Mouse (Mus musculus): ENCODE data around the gene Izumo1. TPM values are rescaled to one million over a fixed set of nuclear protein-coding genes. Genes with fewer than 3 reads are reported as not detected.

Izumo1 gene
- total RNA-seq (2021), result under 1 TPM in 1 of 2 experiments, not detected in 1; 0.38 TPM
- long read RNA-seq, experiment 1, result 0 reads
- long read RNA-seq, experiment 2, result 0 reads

DNA sequence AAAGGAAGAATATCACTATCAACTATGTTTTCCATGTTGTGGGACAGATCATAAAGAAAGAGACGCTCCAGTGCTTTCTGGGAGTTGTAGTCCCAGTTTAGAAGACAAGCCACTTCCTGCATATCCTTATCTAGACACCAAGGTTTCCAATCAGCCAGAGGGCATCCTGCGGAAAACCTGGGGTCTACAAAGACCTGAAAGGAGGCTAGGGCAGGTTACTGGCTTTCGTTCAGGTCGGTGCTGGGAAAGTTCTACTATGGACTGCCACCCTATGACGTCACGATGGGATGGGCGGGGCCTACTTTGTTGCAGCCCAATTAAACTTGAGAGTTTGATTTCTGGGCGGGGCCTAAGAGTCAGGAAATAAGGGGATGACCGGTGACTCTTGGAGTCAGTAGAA is at the start of gene Izumo1:
TSS of gene Izumo1 (plus strand) at position 369 of the 400 bp plus-strand sequence.
- no peak for DNase-seq

DNA sequence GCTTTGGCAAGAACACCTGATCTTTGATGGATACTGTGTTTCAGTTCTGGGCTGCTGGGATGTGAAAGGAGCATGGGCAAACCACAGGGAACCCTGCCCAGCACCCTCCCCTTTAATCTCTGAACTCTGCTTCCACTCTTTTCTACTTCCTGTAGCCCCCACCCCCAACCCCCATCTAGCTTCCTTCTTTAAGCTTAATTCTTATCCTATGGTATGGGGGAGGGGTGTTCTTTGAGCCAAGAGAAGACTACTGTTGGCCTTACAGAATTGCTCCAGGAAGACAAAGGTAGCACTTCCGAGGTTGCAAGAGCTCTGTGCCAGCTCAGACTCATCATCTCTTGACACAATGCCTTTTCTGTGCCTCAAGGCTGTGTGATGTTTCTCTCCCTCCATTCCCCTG is 49.6 kb upstream of the Izumo1 start:
- DNase-seq, result no peak

DNA sequence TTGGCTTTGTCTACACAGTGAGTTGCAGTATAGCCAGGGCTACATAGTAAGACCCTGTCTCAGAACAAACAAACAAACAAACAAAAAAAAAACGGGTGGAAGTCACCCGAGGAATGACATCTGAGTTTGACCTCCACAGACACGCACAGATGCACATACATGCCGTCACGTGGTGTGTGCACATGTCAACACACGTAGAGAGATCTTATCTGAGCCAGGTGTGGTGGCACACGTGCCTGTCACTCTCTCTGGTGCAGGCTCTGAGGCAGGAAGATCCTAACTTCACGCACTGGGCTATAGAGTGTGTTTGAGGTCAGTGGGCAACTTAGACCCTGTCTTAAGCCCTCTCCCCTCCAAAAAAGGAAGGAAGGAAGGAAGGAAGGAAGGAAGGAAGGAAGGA is 47.7 kb upstream of the Izumo1 start:
- DNase-seq, result no peak

DNA sequence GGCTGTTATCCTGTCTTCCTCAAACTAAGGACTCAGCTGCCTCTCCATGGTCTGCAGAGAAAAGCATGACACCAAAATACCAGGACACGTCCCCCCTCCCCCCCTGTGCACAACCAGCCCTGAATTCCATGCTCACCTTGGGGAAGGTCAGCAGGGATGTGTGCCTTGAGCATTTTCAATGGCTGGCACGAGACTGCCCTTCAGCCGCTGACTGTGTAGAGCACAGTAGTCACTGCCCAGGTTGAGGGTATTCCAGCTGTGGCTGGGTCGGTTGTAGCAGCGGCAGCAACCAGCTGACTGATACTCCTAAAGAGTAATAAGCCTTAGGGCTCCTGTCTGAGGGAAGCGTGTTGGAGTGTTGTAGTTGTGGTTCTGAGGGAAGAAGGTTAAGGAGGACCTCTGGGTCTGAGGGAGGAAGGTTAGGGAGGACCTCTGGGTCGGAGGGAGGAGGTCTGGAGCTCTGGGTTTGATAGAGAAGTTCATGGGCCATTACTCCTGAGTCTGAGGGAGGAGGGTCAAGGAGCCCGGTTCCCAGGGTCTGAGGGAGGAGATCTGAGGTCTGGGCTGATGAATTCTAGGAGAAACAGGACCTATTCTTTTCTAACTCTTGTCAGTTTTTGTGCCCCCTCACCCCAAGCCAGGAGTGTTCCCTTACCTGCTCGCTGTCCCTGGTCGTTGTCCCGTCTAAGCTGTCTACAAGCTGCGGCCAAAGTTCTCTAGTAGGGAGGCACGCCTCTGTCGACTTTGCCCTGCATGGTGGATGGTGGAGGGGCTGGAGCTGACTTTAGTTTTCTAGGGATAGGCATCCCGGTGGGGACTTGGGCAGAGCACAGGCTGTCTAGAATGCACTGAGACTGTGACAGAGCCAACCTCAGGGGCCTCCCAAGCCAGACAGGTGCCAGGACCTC is 46.9 kb upstream of the Izumo1 start:
- no peak for DNase-seq

DNA sequence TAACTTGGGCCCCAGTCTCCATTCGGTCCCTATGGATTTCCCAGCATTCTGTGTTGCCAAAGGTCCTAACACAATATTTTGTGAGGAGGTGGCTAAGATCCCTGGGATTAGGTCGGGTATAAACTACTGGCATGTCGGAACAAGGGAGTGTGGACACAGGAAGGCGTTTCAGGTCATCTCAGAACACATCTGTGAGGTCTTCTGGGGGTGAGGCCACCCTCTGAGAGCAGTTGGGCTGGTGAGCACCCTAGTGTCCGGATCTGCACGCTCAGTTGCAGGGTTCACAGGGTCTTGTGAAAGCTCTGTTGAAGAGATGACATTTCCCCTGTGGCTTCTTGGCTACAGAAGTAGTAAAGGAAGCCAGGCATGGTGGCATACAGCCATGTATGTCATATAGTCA is 35.7 kb upstream of the Izumo1 start:
- no peak for DNase-seq

DNA sequence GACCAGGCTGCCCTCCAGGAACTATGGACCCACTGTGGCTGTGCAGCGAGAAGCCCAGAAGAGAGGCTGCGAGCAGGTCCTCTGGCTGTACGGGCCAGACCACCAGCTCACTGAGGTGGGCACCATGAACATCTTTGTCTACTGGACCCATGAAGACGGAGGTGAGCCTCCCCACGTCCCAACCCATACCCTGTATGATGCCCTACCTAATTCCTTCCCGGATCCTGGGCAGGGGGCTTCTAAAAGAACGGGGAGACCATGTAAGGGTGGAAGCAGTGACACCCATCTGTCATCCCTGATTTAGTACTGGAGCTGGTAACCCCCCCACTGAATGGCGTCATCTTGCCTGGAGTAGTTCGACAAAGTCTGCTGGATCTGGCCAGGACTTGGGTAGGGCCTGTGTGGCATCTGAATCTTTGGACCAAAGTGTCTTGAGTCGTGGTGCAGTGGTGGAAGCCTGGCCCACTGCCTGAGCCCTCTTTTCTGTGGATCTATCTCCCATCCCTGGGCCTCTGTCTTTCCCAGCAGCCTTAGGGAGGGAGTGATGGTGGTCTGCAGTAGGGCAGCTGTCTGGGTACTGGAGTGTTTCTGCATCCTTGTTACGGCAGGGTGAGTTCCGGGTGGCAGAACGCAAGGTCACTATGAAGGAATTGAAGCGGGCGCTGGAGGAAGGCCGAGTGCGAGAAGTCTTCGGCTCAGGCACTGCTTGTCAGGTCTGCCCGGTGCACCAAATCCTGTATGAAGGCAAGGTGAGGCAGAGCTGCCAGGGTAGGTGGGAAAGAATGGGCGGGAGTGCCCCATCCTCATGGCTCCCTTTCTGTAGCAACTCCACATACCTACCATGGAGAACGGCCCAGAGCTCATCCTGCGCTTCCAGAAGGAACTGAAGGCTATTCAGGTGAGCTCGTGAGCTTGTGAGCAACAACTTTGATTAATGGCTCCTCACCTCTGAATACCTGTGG is 33.7 kb upstream of the Izumo1 start:
- DNase-seq, result no peak

DNA sequence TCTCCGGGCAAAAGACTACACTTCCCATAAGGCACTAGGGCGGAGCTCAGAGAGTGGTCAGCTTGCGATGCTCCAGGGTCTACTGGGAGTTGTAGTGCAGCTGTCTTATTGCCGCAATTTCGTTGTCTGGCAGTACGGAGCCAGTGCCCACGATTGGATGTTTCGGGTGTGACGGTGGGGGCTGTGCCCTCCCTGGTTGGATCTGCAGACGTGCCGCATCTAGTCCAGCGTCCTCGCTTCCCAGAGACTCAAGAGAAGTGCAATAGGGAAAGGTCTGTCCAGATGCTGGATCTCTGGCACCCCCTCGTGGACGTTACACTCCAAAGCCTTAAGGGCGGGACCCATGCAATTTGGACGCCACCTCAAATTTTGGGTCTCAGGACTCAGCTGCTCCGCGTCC is 32.4 kb upstream of the Izumo1 start:
- DNase-seq, result peak; percentile 91

DNA sequence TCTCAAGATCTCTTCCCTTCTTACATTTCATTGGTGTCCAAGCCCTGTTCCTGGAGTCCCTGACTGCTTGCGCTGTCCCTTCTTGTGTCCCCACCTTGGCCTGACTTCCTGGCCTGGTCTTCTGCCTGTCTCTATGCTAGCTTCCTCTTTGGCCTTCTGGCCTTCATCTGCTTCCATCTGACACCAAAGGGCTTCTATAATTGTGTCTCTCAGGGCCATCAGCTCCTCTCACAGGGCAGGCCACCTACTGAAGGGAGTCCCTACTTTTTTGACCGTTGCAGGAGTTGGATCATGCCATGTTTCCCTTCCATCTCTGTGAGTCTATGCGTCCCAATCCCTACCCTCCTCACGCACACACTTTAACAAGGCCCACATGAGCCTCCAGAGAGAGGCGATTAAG is 31.7 kb upstream of the Izumo1 start:
- no peak for DNase-seq

DNA sequence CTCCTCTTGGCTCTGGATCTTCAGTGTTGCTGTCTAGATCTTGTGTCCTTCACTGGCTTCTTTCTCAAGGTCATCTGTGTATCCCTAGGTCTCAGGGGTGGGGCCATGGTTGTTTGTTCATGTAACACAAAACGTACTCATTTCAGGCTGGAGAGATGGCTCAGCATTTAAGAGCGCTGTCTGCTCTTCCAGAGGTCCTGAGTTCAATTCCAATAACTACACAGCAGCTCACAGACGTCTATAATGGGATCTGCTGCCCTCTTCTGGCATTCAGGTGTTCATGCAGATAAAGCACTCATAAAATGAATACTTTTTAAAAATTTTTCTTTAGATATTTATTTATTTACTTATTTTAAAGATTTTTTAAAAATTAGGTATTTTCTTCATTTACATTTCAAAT is 30.7 kb upstream of the Izumo1 start:
- no peak for DNase-seq

DNA sequence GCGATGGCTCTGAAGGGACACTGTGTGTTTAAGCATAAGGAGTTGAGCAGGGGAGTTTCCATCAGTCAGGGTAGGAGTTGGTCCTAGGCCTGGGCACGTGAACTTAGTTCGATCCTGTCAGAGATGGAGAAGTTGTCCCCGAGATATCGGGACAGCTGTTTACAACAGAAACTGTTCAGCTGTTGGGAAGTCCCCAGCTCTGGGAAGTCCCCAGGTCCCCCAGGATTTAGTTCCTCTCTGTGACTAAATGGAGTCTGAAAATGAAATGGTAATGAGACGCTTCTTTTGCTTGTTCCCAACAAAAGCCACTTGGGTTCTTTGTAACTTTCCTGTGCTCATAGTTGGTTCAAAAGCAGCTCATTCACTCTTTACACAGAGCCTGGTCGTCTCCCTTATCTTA is 29.7 kb upstream of the Izumo1 start:
- DNase-seq, result no peak

DNA sequence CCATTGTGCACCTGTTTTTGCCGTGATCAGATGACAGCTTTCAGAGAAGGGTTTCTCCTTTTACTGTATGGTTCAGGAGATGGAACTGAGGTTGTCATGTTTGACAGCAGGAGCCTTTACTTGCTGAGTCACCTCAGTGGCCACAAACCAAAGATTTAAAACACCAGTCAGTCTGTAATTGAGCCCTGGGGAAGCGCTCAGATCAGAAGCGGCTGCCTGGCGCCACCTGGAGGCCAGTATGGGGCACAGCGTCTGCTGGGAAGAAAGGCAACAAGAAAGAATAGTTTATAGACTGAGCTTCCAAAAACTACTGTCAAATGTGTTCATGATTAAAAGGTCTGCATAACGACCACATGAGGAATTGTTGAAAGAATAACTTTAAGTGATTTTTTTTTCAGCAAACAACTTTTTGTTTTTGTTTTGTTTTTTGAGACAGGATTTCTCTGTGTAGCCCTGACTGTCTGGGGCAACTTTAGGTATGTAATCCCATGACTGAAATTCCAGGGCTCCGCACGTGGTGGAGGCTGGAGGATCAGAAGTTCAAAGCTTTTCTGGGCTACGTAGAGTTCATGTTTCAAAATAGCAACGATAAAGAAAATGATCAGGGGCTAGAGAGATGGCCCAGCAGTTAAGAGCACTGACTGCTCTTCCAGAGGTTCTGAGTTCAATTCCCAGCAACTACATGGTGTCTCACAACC is 28.3 kb upstream of the Izumo1 start:
- peak; percentile 74 for DNase-seq

DNA sequence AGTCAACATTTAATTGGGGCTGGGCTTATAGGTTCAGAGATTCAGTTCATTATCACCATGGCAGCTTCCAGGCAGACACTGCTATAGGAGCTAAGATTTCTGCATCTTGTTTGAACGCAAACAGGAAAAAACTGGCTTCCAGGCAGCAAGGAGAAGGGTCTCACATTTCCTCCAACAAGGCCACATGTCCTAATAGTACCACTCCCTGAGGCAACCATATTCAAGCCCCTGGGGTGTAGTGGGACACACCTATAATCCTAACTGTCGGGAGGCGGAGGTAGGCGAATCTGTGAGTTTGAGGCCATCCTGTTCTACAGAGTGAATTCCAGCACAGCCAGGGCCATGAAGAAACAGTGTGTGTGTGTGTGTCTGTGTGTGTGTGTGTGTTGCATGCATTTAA is 26.4 kb upstream of the Izumo1 start:
- DNase-seq, result no peak

DNA sequence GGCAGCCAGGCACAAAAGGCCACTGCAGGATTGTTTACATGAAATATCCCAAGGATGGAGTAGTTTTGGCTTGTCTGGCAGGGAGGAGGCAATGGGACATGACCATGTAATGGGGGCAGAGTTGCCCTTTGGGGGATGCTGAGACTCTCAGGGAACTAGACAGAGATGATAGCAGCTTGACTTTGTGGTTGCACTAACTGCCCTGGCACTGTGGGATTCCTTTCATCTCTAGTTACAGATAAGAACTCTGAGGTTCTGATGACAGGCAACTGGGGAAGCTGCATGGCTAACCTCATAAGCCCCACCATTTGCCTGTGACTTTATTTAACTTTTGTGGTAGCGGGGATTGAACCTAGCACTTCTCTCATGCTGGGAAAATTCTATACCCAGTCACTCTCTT is 25.5 kb upstream of the Izumo1 start:
- DNase-seq, result no peak

DNA sequence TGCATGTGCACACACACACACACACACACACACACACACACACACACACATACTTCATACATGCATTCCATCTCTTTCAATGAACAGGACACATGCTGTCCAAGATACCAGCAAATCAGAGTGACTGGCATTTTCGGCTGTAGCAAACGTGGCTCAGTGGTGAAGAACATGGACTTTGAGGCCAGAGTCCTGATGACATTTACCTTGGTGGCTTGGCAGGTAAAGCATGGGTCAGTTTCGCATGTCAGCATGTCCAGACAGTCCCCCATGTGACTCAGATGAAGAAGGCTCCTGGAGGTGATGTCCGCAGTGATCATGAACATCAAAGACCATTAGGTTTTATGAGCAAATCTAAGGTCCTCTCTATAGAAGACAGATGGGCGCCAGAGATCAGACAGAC is 24.6 kb upstream of the Izumo1 start:
- no peak for DNase-seq

DNA sequence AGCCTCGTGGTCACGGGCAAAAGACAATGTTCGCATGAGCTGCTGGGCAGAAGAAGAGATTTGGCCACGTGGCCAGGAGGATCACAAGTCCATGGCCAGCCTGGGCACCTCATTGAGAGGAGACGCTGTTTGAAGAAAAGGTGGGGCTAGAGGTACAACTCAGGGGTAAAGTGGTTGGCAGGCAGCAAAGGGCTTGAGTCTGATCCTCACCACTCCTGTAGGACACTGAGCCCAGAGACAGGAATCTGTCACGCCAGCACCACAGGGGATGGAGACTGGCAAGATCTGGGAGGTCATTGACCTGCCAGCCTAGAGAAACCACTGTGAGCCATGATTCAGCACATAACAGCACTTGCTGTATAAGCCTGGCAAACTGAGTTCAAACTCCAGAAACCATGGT is 24.1 kb upstream of the Izumo1 start:
- no peak for DNase-seq

DNA sequence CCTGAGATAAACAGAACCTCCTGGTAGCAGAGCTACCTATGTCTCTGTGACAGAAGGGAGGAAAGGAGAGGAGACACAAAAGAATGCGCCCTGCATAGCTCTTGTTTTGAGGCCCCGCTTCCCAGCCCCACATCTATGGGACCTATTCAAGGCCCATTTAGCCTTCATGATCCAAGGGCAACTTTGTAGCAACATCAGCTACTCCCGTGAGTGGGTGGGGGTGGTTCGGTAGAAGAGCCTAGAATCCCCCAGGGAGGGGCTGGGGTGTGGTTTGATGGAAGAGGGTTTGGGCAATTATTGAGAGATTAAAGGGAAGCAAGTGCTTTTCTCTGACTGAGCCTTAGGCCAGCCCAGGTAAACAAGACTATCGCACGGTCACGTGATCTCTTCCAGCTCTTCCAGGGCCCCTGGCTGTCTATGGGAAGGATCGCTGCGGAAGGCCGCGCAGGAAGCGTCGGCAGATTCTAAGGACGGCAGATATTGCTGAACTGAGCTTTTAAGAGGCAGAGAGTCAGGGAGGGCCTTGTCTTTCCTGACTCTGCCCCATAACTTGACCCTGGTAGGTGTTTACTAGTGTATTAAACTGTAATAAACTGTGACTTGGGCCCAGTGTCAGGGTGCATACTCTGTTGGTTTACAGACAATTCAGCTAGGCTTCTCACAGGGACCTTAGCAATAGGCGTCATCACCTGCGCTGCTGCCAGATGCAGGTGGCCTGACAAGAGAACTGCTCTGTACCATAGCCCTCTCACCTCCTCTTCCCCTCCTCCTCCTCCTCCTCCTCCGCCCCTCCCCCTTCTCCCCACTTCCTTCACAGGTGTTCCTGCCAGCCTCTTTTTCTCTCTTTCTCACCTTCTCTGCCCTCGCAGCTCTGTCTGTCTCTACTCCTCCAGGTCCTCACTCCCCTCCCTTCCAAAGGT is 22.4 kb upstream of the Izumo1 start:
- DNase-seq, result no peak

DNA sequence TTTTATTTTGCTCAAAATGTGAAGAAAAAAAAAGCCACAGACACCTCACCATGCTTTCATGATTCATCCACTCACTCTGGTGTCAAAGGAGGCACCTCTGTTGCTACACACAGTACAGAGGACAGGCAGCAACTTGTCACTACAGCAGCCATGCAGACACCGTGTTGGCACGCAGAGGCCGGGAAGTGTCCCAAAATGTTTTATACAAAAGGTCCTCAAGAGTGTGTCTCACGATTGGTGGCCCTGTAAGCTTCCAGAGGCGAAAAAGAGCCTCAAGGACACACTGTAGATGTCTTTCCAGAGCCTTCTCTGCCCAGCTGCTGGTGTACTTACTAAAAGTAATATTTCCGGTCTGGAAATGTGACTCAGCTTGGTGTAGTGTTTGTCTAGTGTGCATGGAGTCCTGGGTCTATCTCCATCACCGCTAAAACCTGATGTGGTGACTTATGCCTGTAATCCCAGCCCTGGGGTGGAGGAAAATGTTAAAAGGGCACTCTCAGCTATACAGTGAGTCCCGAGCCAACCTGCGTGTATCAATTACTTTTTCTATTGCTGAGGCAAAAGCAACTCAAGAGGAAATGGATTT is 15.8 kb upstream of the Izumo1 start:
- DNase-seq, result no peak

DNA sequence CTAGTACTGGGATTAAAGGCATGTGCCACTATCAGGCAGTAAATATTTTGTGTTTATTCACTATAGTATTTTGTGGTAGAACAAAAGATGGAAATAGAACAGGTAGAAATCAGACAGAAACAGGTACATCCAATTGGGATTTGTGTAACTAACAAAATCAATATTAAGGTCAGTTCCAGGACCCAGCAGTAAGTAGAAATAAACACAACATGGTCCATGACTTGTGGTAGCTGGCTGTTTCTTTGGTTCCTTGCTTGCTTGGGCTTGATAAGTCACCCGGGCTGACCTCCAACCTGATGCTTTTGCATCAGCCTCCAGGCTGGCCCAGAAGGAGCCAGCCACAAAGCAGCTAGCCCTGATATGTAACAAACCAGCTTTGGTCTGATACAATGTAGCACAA is 12.1 kb upstream of the Izumo1 start:
- no peak for DNase-seq

DNA sequence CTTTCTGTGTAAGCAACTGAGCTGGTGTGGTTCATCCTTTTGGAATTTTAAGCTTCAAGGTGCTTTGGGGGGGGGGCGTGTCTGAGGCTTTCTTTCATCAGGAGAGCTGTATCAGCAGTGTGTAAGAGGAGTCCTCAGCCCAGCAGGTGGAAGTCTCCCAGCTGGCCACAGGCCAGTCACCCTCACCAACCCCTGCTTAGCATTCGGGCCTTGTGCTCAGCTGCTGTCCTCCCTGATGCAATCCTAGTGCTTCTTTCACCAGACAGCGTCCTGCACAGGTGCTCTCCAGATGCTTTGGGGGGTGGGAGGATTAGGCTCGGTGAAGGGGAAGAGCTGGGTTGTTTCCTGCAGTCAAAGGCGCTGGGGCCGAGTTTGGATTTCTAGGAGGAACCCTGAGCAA is 5.3 kb upstream of the Izumo1 start:
- DNase-seq, result peak; percentile 49

DNA sequence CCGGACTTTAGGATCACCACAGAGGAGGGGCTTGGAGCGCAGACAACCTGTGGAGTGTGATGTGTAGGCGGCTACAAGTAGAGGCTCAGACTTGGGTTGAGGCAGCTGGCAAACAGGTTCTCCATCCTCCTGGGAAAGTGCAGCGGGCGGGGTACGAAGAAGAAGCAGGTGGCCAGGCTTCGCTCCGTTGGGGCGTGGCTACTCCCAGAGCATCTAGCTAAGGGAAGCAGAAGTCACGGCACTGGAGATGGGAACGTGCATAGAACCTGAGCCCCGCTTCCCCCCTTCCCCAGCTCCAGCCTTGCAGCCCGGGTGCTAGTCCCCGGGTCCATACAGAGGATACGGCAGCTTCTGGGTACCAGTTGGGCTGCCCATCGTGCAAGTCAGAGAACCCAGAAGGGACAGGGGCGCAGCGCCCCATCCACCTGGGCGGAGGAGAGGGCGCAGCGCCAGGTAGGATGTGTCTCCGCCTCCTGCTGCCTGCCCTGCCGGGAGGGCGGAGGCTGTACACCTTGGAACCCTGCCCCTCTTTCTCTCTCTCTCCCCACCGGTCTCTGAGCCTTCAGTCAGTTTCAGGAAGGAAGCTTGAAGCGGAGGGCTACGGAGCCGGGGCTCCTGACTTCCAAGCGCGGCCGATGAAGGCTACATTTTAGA is 4.4 kb upstream of the Izumo1 start, which contains the start of gene Fut1:
TSS of gene Fut1 (plus strand) at position 248 of the 654 bp plus-strand sequence.
- no peak for DNase-seq

Measured in gastrocnemius, postnatal 10 days (tissue).